Mouse (Mus musculus) liver, embryonic 16.5 days (tissue): ENCODE data around the gene Tbc1d4. TPM values are rescaled to one million over a fixed set of nuclear protein-coding genes. Genes with fewer than 3 reads are reported as not detected.

Experiments
- ATAC-seq: fragments of 200-750 bp; cut with Nextera tagmentation; 2 replicates; pipeline ENCODE4 v1.8.0; 2017; ENCODE audit warnings: low read depth, mild to moderate bottlenecking, moderate number of reproducible peaks, moderate library complexity
- H3K27ac ChIP-seq: fragments of 300-500 bp; sonication (generic); 2 replicates; pipeline ENCODE4 v1.5.1; 2014; ENCODE audit warnings: mild to moderate bottlenecking, low read length
- H3K27me3 ChIP-seq: fragments of 300-500 bp; sonication (generic); 2 replicates; pipeline ENCODE4 v1.6.1; 2014; ENCODE audit warnings: low read depth, low read length, mixed read lengths; ENCODE audit not compliant: control insufficient read depth, insufficient read depth
- H3K36me3 ChIP-seq: fragments of 300-500 bp; sonication (generic); 2 replicates; pipeline ENCODE4 v1.6.1; 2014; ENCODE audit warnings: mild to moderate bottlenecking; ENCODE audit not compliant: control insufficient read depth, insufficient read depth
- H3K4me1 ChIP-seq: fragments of 300-500 bp; sonication (generic); 2 replicates; pipeline ENCODE4 v1.6.1; 2014; ENCODE audit warnings: low read depth, low read length, mixed read lengths; ENCODE audit not compliant: control insufficient read depth
- H3K4me2 ChIP-seq: fragments of 300-500 bp; sonication (generic); 2 replicates; pipeline ENCODE4 v1.6.1; 2014; ENCODE audit warnings: low read depth, low read length, mixed read lengths
- H3K4me3 ChIP-seq: fragments of 300-500 bp; sonication (generic); 2 replicates; pipeline ENCODE4 v1.5.1; 2014; ENCODE audit warnings: low read depth, mild to moderate bottlenecking, low read length
- H3K9ac ChIP-seq: fragments of 300-500 bp; sonication (generic); 2 replicates; pipeline ENCODE4 v1.6.1; 2014; ENCODE audit warnings: low read depth, low read length
- H3K9me3 ChIP-seq: fragments of 300-500 bp; sonication (generic); replicated peaks from 2 replicates; pipeline ENCODE4 v1.6.1; 2016; ENCODE audit warnings: low read length; ENCODE audit not compliant: control insufficient read depth
- WGBS: fragments of 180-500 bp; shearing (Covaris S2); extraction: QIAGEN DNeasy Blood & Tissue Kit; methylation state at CpG from one replicate; pipeline ENCODE4 v1.1.7; 2014; ENCODE audit not compliant: insufficient replicate concordance; 5-methylcytosine and 5-hydroxymethylcytosine counted together
- polyA plus RNA-seq: library from polyadenylated mRNA; unstranded; fragments of >200 nt; fragmentation: Nextera tagmentation; extraction: Ambion mirVana; gene quantifications from 2 replicates; pipeline ENCODE4 v1.2.1, GENCODE M21; 2015

The Tbc1d4 gene
- polyA plus RNA-seq, 1 experiment from 2014 or later, result 2.0 TPM

- H3K4me2 ChIP-seq, result no peak overlapping the region
- no peak for ATAC-seq
- H3K9ac ChIP-seq, result no peak overlapping the region
- H3K4me1 ChIP-seq, result no peaks in the 10 kb centered on the region
- H3K4me3 ChIP-seq, result no peak overlapping the region
- 54% methylated on average over 3 of the region's 3 CpGs for WGBS
- H3K27ac ChIP-seq, result no peak overlapping the region
- no peaks in the 10 kb centered on the region for H3K9me3 ChIP-seq
- H3K36me3 ChIP-seq, result no peaks in the 10 kb centered on the region
- no peaks in the 10 kb centered on the region for H3K27me3 ChIP-seq
Measured at GRCm38 (mm10) chr14:101559446-101559845, 49.5 kb downstream of the Tbc1d4 start.

GRCm38 (mm10) chr14:101548885-101549573 lies 60.0 kb downstream of the Tbc1d4 start:
- no peaks in the 10 kb centered on the region for H3K4me1 ChIP-seq
- ATAC-seq, result no peak
- H3K27ac ChIP-seq, result no peak overlapping the region
- 71% methylated on average over 20 of the region's 20 CpGs for WGBS
- no peaks in the 10 kb centered on the region for H3K36me3 ChIP-seq
- no peak overlapping the region for H3K9ac ChIP-seq
- H3K27me3 ChIP-seq, result no peaks in the 10 kb centered on the region
- no peak overlapping the region for H3K4me2 ChIP-seq
- no peak overlapping the region for H3K4me3 ChIP-seq
- H3K9me3 ChIP-seq, result no peaks in the 10 kb centered on the region

GRCm38 (mm10) chr14:101541863-101542262 lies 67.1 kb downstream of the Tbc1d4 start:
- H3K9me3 ChIP-seq, result no peaks in the 10 kb centered on the region
- H3K27me3 ChIP-seq, result no peaks in the 10 kb centered on the region
- ATAC-seq, result no peak
- 68% methylated on average over 9 of the region's 9 CpGs for WGBS
- no peak overlapping the region for H3K9ac ChIP-seq
- no peaks in the 10 kb centered on the region for H3K4me1 ChIP-seq
- H3K4me3 ChIP-seq, result no peak overlapping the region
- no peak overlapping the region for H3K4me2 ChIP-seq
- H3K36me3 ChIP-seq, result no peaks in the 10 kb centered on the region
- no peak overlapping the region for H3K27ac ChIP-seq

GRCm38 (mm10) chr14:101541141-101541540 lies 67.8 kb downstream of the Tbc1d4 start:
- no peaks in the 10 kb centered on the region for H3K36me3 ChIP-seq
- H3K27ac ChIP-seq, result no peak overlapping the region
- H3K4me2 ChIP-seq, result no peak overlapping the region
- H3K4me3 ChIP-seq, result no peak overlapping the region
- no peaks in the 10 kb centered on the region for H3K9me3 ChIP-seq
- no peak overlapping the region for H3K9ac ChIP-seq
- ATAC-seq, result no peak
- 72% methylated on average over 5 of the region's 5 CpGs for WGBS
- no peaks in the 10 kb centered on the region for H3K27me3 ChIP-seq
- H3K4me1 ChIP-seq, result no peaks in the 10 kb centered on the region

GRCm38 (mm10) chr14:101540466-101540865 lies 68.5 kb downstream of the Tbc1d4 start:
- Histone ChIP-seq H3K27ac (no peak overlapping the region), H3K9me3 (no peaks in the 10 kb centered on the region), H3K27me3 (no peaks in the 10 kb centered on the region), H3K9ac (no peak overlapping the region), H3K4me2 (no peak overlapping the region), H3K36me3 (no peaks in the 10 kb centered on the region), H3K4me1 (no peaks in the 10 kb centered on the region), H3K4me3 (no peak overlapping the region)
- WGBS, result 70% methylated on average over 3 of the region's 3 CpGs
- no peak for ATAC-seq

- Histone ChIP-seq H3K36me3 (no peaks in the 10 kb centered on the region), H3K9ac (no peak overlapping the region), H3K4me3 (no peak overlapping the region), H3K9me3 (no peaks in the 10 kb centered on the region), H3K4me2 (no peak overlapping the region), H3K4me1 (no peaks in the 10 kb centered on the region), H3K27me3 (no peaks in the 10 kb centered on the region), H3K27ac (no peak overlapping the region)
- WGBS, result 57% methylated on average over 2 of the region's 2 CpGs
- no peak for ATAC-seq
Measured at GRCm38 (mm10) chr14:101537906-101538305, 71.1 kb downstream of the Tbc1d4 start.

- H3K9me3 ChIP-seq, result no peaks in the 10 kb centered on the region
- no peak overlapping the region for H3K27ac ChIP-seq
- H3K4me3 ChIP-seq, result no peak overlapping the region
- no peak overlapping the region for H3K9ac ChIP-seq
- 75% methylated on average over 1 of the region's 1 CpGs for WGBS
- ATAC-seq, result no peak
- no peak overlapping the region for H3K4me2 ChIP-seq
- no peaks in the 10 kb centered on the region for H3K4me1 ChIP-seq
- H3K36me3 ChIP-seq, result no peaks in the 10 kb centered on the region
- H3K27me3 ChIP-seq, result no peaks in the 10 kb centered on the region
Measured at GRCm38 (mm10) chr14:101537413-101537812, 71.6 kb downstream of the Tbc1d4 start.

GRCm38 (mm10) chr14:101532090-101532695 lies 76.8 kb downstream of the Tbc1d4 start:
- Histone ChIP-seq H3K36me3 (no peaks in the 10 kb centered on the region), H3K4me1 (no peaks in the 10 kb centered on the region), H3K27ac (no peak overlapping the region), H3K9ac (no peak overlapping the region), H3K9me3 (no peaks in the 10 kb centered on the region), H3K4me3 (no peak overlapping the region), H3K4me2 (no peak overlapping the region), H3K27me3 (no peaks in the 10 kb centered on the region)
- WGBS, result 62% methylated on average over 7 of the region's 7 CpGs
- ATAC-seq, result no peak

- H3K4me1 ChIP-seq, result no peaks in the 10 kb centered on the region
- H3K36me3 ChIP-seq, result no peaks in the 10 kb centered on the region
- no peak overlapping the region for H3K4me3 ChIP-seq
- no peak for ATAC-seq
- H3K27me3 ChIP-seq, result no peaks in the 10 kb centered on the region
- no peak overlapping the region for H3K4me2 ChIP-seq
- no peak overlapping the region for H3K27ac ChIP-seq
- no peak overlapping the region for H3K9ac ChIP-seq
- no peaks in the 10 kb centered on the region for H3K9me3 ChIP-seq
- 61% methylated on average over 2 of the region's 2 CpGs for WGBS
Measured at GRCm38 (mm10) chr14:101530455-101530854, 78.5 kb downstream of the Tbc1d4 start.
